Mouse (Mus musculus): ENCODE measurements around the gene Ide.

DNA sequence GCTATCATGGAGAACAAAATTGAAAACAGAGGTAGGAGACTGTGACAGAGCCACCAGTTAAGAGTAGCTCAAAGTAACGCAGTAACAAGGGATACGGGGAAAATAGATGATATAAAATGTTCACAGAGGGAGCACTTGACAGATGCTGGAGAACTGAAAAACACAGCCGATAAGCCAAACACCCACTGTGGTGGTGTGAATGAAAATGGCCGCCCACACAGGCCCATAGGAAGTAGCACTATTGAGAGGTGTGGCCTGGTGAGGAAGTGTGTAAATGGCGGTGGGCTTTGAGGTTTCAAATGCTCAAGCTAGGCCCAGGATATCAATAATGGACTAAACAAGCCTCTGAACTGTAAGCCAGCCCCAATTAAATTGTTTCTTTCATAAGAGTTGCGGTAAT, 26.2 kb downstream of the Ide start:
- TF ChIP-seq CTCF (IDR thresholded peaks at IDR 0.05; ENCODE audit: low read depth, low read length) (no peak), POLR2A (IDR thresholded peaks at IDR 0.05; ENCODE audit: extremely low read depth, insufficient read depth, low read length) (no peak)
